ENCODE assay signal across 30 mouse cellular contexts in the genomic region with DNA sequence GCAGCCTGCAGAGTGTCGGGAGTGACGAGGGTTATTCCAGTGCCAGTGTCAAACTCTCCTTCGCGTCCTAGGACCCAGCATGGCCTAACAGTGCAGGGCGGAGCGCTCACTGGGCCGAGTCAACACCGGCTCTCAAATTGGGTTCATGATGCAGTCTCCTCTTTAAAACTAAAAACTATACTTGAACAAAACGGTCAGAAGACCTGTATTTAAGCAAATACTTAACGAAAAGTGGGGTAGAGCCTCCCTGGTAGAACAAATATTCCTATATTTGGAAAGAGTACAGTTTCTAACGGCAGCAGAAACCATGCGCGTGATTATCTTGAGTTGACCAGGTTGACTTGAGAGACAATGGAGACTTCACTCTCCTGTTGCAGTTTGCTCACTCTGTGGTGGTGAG. TPM values are rescaled to one million over a fixed set of nuclear protein-coding genes. Genes with fewer than 3 reads are reported as not detected.
A peak's percentile ranks its signal among the peaks of the same experiment; 100 is the strongest.
DNase-seq lines count a peak whose midpoint lies in the region; ATAC-seq lines count a peak whose summit lies in the region.
"Had no signal": no experiment of that assay in that cellular context is flagged by ENCODE, and none has a peak within 500 bp of the region (broad histone marks: within the 10 kb centered on the region; RNA-seq: fewer than 3 reads in every experiment).

A gene (minus strand): TSS at position 101 of the 400 bp plus-strand sequence.

- ATAC-seq in heart, embryonic 15.5 days (replicated peaks; ENCODE audit: insufficient number of reproducible peaks, insufficient read depth, low FRiP score, low read depth) = no peak
- no peak for ATAC-seq in heart, embryonic 11.5 days (replicated peaks; ENCODE audit: insufficient number of reproducible peaks, low FRiP score, low TSS enrichment)
- ATAC-seq in limb, embryonic 11.5 days (ENCODE audit: insufficient number of reproducible peaks, low FRiP score, low TSS enrichment, low read depth) = no peak
- ATAC-seq in limb, embryonic 12.5 days (ENCODE audit: insufficient number of reproducible peaks, insufficient read depth, low FRiP score, low TSS enrichment, low read depth) = no peak
- ATAC-seq: activated CD4-positive, CD25-positive, alpha-beta regulatory T cell, adult 4 months; CD4-positive, CD25-positive, alpha-beta regulatory T cell, adult 4 months; forebrain, embryonic 15.5 days had no signal

- H3K27ac ChIP-seq in heart, embryonic 15.5 days = peak within 1 kb of the TSS; percentile 9; the same call in 1 of the 2 replicates
- no peak within 1 kb of the TSS for H3K27ac ChIP-seq in heart, embryonic 11.5 days (ENCODE audit: low read depth, low read length)
- 0 out of 2 replicates have a peak within 1 kb of the TSS, but pooled peaks have one; percentile 36 for H3K27ac ChIP-seq in limb, embryonic 11.5 days (replicated peaks; ENCODE audit: low read depth, low read length)
- H3K27ac ChIP-seq in limb, embryonic 10.5 days = no peak within 1 kb of the TSS
- H3K27ac ChIP-seq in limb, embryonic 12.5 days = peak within 1 kb of the TSS; percentile 75
- no peak within 1 kb of the TSS for H3K27ac ChIP-seq in hindbrain, embryonic 10.5 days
- H3K27ac ChIP-seq: embryonic facial prominence, embryonic 10.5 days; embryonic facial prominence, embryonic 13.5 days; forebrain, embryonic 12.5 days; forebrain, embryonic 15.5 days; hindbrain, embryonic 12.5 days; hindbrain, embryonic 15.5 days had no signal

- peaks cover 39% of the 10 kb centered on the region for H3K36me3 ChIP-seq in heart, embryonic 15.5 days
- peaks cover 11% of the 10 kb centered on the region; the same call in 1 of the 2 replicates for H3K36me3 ChIP-seq in heart, embryonic 11.5 days (ENCODE audit: control insufficient read depth, insufficient read depth, low read length)
- H3K36me3 ChIP-seq in limb, embryonic 11.5 days (ENCODE audit: control insufficient read depth, insufficient read depth, low read length) = peaks cover 2% of the 10 kb centered on the region; the same call in 1 of the 2 replicates
- peaks cover 58% of the 10 kb centered on the region for H3K36me3 ChIP-seq in limb, embryonic 10.5 days
- H3K36me3 ChIP-seq in limb, embryonic 12.5 days = peaks cover 53% of the 10 kb centered on the region
- H3K36me3 ChIP-seq in hindbrain, embryonic 10.5 days = peaks cover 63% of the 10 kb centered on the region

- DNase-seq in limb, embryonic 11.5 days (ENCODE audit: low spot score) = no peak
- no peak for DNase-seq in limb, embryonic 10.5 days (ENCODE audit: low spot score)
- DNase-seq in hindbrain, embryonic 10.5 days (ENCODE audit: low spot score) = no peak
- DNase-seq: adrenal gland, adult 8-10 months; adrenal gland, postnatal 25 days; cerebellum, adult 11-12 months; cerebellum, adult 8-10 months; cerebellum, postnatal 10 days; cerebellum, postnatal 36 days; embryo, embryonic 11 days; gastrocnemius, postnatal 25 days; heart, postnatal 14 days; heart, postnatal 4 days had no signal

- no peak within 1 kb of the TSS for H3K9ac ChIP-seq in heart, embryonic 15.5 days
- no peak within 1 kb of the TSS for H3K9ac ChIP-seq in heart, embryonic 11.5 days (ENCODE audit: low read depth, low read length)
- H3K9ac ChIP-seq in limb, embryonic 11.5 days (ENCODE audit: low read length) = no peak within 1 kb of the TSS
- H3K9ac ChIP-seq in limb, embryonic 12.5 days (replicated peaks) = no peak within 1 kb of the TSS
- H3K9ac ChIP-seq: embryonic facial prominence, embryonic 13.5 days; forebrain, embryonic 12.5 days; forebrain, embryonic 15.5 days; hindbrain, embryonic 12.5 days; hindbrain, embryonic 15.5 days had no signal

- H3K27me3 ChIP-seq in heart, embryonic 15.5 days = no peaks in the 10 kb centered on the region
- H3K27me3 ChIP-seq in heart, embryonic 11.5 days (ENCODE audit: control insufficient read depth, insufficient read depth, low read length) = no peaks in the 10 kb centered on the region
- no peaks in the 10 kb centered on the region for H3K27me3 ChIP-seq in limb, embryonic 11.5 days (ENCODE audit: control insufficient read depth, insufficient read depth, low read length)
- H3K27me3 ChIP-seq in limb, embryonic 10.5 days (ENCODE audit: low read depth, poor library complexity, severe bottlenecking) = no peaks in the 10 kb centered on the region
- H3K27me3 ChIP-seq in limb, embryonic 12.5 days = no peaks in the 10 kb centered on the region
- no peaks in the 10 kb centered on the region for H3K27me3 ChIP-seq in hindbrain, embryonic 10.5 days (ENCODE audit: insufficient read depth, poor library complexity, severe bottlenecking)
- H3K27me3 ChIP-seq: embryonic facial prominence, embryonic 13.5 days; forebrain, embryonic 12.5 days; forebrain, embryonic 15.5 days; hindbrain, embryonic 12.5 days; hindbrain, embryonic 15.5 days had no signal

- peaks cover 17% of the 10 kb centered on the region for H3K4me1 ChIP-seq in heart, embryonic 15.5 days (replicated peaks)
- peaks cover 13% of the 10 kb centered on the region for H3K4me1 ChIP-seq in heart, embryonic 11.5 days (ENCODE audit: control insufficient read depth, insufficient read depth, low read length)
- peaks cover 4% of the 10 kb centered on the region for H3K4me1 ChIP-seq in limb, embryonic 11.5 days (ENCODE audit: control insufficient read depth, insufficient read depth, low read length)
- H3K4me1 ChIP-seq in limb, embryonic 10.5 days = peaks cover 21% of the 10 kb centered on the region; the same call in 1 of the 2 replicates
- peaks cover 36% of the 10 kb centered on the region for H3K4me1 ChIP-seq in limb, embryonic 12.5 days (replicated peaks)
- H3K4me1 ChIP-seq in hindbrain, embryonic 10.5 days (replicated peaks) = peaks cover 8% of the 10 kb centered on the region; the same call in 1 of the 2 replicates
- H3K4me1 ChIP-seq: forebrain, embryonic 12.5 days; forebrain, embryonic 15.5 days had no signal

- no peak within 1 kb of the TSS for H3K4me2 ChIP-seq in heart, embryonic 15.5 days
- no peak within 1 kb of the TSS for H3K4me2 ChIP-seq in heart, embryonic 11.5 days
- no peak within 1 kb of the TSS for H3K4me2 ChIP-seq in limb, embryonic 11.5 days (ENCODE audit: low read depth, severe bottlenecking)
- no peak within 1 kb of the TSS for H3K4me2 ChIP-seq in limb, embryonic 12.5 days
- H3K4me2 ChIP-seq: embryonic facial prominence, embryonic 13.5 days; forebrain, embryonic 12.5 days; forebrain, embryonic 15.5 days; hindbrain, embryonic 12.5 days; hindbrain, embryonic 15.5 days had no signal

- 75% methylated on average over 13 of the region's 13 CpGs for WGBS in heart, embryonic 15.5 days
- WGBS in heart, embryonic 11.5 days (ENCODE audit: insufficient replicate concordance) = 76% methylated on average over 13 of the region's 13 CpGs
- WGBS in limb, embryonic 11.5 days = 86% methylated on average over 13 of the region's 13 CpGs
- WGBS in limb, embryonic 10.5 days = 92% methylated on average over 13 of the region's 13 CpGs
- 82% methylated on average over 13 of the region's 13 CpGs for WGBS in limb, embryonic 12.5 days
- 94% methylated on average over 13 of the region's 13 CpGs for WGBS in hindbrain, embryonic 10.5 days

- H3K4me3 ChIP-seq in heart, embryonic 15.5 days = no peak within 1 kb of the TSS
- no peak within 1 kb of the TSS for H3K4me3 ChIP-seq in heart, embryonic 11.5 days (ENCODE audit: low read depth, low read length)
- no peak within 1 kb of the TSS for H3K4me3 ChIP-seq in limb, embryonic 11.5 days (ENCODE audit: low read depth, low read length)
- H3K4me3 ChIP-seq in limb, embryonic 10.5 days = no peak within 1 kb of the TSS
- H3K4me3 ChIP-seq in limb, embryonic 12.5 days (replicated peaks) = no peak within 1 kb of the TSS
- no peak within 1 kb of the TSS for H3K4me3 ChIP-seq in hindbrain, embryonic 10.5 days
- H3K4me3 ChIP-seq: embryonic facial prominence, embryonic 10.5 days; embryonic facial prominence, embryonic 13.5 days; erythroblast, embryonic 14.5 days; forebrain, embryonic 12.5 days; forebrain, embryonic 15.5 days; hindbrain, embryonic 12.5 days; hindbrain, embryonic 15.5 days had no signal

- no peaks in the 10 kb centered on the region for H3K9me3 ChIP-seq in heart, embryonic 15.5 days (replicated peaks)
- no peaks in the 10 kb centered on the region for H3K9me3 ChIP-seq in heart, embryonic 11.5 days (replicated peaks; ENCODE audit: control insufficient read depth, low read length)
- no peaks in the 10 kb centered on the region for H3K9me3 ChIP-seq in limb, embryonic 11.5 days (ENCODE audit: control insufficient read depth, low read length)
- no peaks in the 10 kb centered on the region for H3K9me3 ChIP-seq in limb, embryonic 10.5 days (replicated peaks)
- H3K9me3 ChIP-seq in limb, embryonic 12.5 days = no peaks in the 10 kb centered on the region
- H3K9me3 ChIP-seq in hindbrain, embryonic 10.5 days = no peaks in the 10 kb centered on the region
- H3K9me3 ChIP-seq: embryonic facial prominence, embryonic 10.5 days; embryonic facial prominence, embryonic 13.5 days; forebrain, embryonic 12.5 days; forebrain, embryonic 15.5 days; hindbrain, embryonic 12.5 days; hindbrain, embryonic 15.5 days had no signal

RNA-seq across cellular contexts. Expression of the gene that starts here (rescaled TPM):
- polyA plus RNA-seq in heart, embryonic 15.5 days (2015; fragmentation: Nextera tagmentation; extraction: Ambion mirVana) = 2.5 TPM in 1 of 2 replicates, not detected in the other
- 2.1 and 3.5 TPM in 2 replicates for polyA plus RNA-seq in heart, embryonic 11.5 days (2014; fragmentation: Nextera tagmentation; extraction: Ambion mirVana)
- polyA plus RNA-seq in limb, embryonic 11.5 days (2014; fragmentation: Nextera tagmentation; extraction: Ambion mirVana) = not detected in 2 replicates
- polyA plus RNA-seq in limb, embryonic 10.5 days (2016; fragmentation: Nextera tagmentation; extraction: Ambion mirVana) = 6.6 TPM in 1 of 2 replicates, not detected in the other
- not detected in 2 replicates for polyA plus RNA-seq in limb, embryonic 12.5 days (2016; fragmentation: Nextera tagmentation; extraction: Ambion mirVana)
- polyA plus RNA-seq in hindbrain, embryonic 10.5 days (2016; fragmentation: Nextera tagmentation; extraction: Ambion mirVana) = not detected in 2 replicates
- polyA plus RNA-seq: activated CD4-positive, CD25-positive, alpha-beta regulatory T cell, adult 4 months; brain, embryonic 14.5 days; C2C12; CD4-positive, CD25-positive, alpha-beta regulatory T cell, adult 4 months; cortical plate, adult 2 months; embryonic facial prominence, embryonic 13.5 days; erythroblast, embryonic 14.5 days; forebrain, embryonic 15.5 days; gonadal fat pad, adult 2 months; heart, embryonic 14.5 days; hindbrain, embryonic 12.5 days; hindbrain, embryonic 15.5 days had no signal

Comparison
In these comparisons a context has a peak if more than half of its experiments do, and no peak if none do; other contexts are left out.
1. H3K27ac ChIP-seq: peak in heart, embryonic 15.5 days (single experiment), limb, embryonic 11.5 days (single experiment) and limb, embryonic 12.5 days (single experiment); none in heart, embryonic 11.5 days (single experiment), limb, embryonic 10.5 days (single experiment) and hindbrain, embryonic 10.5 days (single experiment).